Mouse (Mus musculus) CD8-positive naive resting alpha-beta T cell, adult 2 months (primary cell): Measurements from ENCODE around the gene 4933430I17Rik.
"Not testable (repeated sequence)": the region's sequence is repeated elsewhere in the genome, so short reads cannot be mapped to it uniquely, and the experiment has no call there.

Experiments used
- DNase-seq, 2 experiments: peaks; one replicate each; pipeline ENCODE4 v3.0.0; 2022; ENCODE audit warnings: low read depth in 2 of 2, low spot score in 2 of 2

Gene 4933430I17Rik

DNA sequence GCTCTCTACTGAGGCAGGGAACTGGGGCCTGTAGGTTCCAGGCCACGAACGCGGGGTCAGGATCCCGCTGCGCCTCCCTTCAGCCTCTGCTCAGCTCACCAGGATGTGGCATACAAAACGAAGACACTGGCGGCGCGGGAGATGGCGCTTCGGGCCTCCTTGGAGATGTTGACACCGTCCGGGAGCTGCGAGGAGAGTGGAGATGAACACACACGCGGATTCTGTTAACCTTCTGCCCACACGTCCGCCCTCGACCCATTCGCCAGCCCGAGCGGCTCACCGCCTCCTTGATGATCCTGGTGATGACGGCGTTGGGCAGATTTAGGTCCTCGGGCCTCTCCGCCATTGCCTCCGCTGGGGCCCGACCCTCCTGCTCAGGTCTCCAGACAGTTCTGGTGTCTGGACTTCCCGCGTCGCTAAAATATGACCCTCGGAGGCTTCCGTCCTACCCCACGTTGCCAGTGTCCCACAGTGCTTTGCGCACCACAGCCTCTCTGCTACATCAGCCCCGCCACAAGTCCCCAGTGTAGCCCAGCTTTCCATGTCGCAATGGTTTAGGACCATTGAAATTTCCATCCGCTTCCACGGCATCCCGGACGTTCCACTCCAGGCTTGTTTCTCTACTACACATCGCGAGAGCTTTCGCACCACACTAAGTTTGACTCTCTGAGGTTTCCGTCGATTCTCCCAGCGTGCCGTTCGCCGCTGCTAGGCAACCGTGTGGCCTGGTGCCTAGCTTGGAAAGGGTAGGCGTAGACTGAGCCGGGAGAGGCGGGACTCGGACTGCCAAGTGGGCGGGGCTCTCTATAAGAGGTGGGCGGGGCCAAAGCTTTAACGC lies at the start of gene 4933430I17Rik, which contains the start of gene Pole3:
Gene 4933430I17Rik (plus strand): TSS at position 719 of the 838 bp plus-strand sequence.
Gene Pole3 (minus strand): TSS at position 418 of the 838 bp plus-strand sequence.
- peak; percentile 93 to 94 for DNase-seq

DNA sequence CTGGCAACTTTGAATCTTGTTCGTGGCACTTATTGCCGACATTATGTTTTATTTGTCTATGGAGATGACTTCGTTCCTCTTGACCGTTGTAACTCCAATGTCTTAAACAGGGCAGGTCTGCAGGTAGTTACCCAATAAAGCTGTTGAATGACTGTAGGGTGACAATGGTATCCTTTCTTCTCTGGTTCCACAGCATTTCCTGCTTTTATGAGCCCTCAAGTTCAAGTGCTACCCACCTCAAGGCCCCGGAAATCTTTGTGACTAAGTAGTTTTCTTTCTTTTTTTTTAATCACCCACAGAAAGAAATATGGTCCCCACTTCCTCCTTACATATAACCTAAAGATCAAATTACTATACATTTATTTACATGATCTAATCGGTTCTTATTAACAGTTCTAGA lies 49.4 kb upstream of the 4933430I17Rik start:
- DNase-seq: peak; percentile 23 to 35

DNA sequence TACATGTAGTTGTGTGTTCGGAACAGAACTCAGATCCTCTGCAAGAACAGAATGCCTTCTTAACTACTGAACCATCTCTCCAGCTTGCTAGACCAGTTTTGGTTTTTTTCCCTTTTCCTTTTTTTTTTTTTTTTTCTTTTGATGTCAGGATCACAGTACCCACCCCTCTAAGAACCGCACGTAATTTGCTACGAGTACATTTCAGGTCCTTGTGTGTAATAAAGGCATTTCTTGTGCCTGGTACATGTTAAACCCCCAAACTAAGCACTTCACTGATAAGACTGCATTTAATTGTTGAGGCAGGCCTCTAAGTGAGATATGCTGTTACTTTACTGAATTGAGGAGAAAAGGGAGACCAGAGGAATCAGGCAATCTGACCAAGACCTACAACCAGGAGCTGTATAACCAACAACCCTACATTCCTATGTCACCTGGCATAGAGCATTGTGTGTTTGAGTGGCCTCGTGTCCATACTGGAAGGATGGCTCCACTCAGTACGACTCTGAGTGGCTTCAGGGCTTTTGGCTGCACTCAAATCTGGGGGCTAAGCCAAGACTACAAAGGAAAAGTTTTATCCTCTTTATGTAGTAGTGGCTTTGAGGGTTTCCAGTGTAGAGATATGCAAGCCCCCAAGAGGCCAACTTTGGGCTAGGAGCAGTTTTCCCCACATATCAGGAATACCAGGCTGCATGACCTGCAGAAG lies 47.5 kb upstream of the 4933430I17Rik start:
- no peak for DNase-seq

DNA sequence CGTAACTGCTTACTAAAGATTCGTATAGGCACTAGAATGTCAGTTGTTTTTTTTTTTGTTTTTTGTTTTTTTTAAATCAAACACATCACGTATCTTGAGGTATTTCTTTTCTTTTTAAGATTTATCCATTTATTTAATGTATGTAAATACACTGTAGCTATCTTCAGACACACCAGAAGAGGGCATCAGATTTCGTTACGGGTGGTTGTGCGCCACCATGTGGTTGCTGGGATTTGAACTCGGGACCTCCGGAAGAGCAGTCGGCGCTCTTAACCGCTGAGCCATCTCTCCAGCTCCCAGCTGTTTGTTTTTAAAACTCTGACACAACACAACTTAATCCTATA lies 45.6 kb upstream of the 4933430I17Rik start:
- not testable (repeated sequence) for DNase-seq

DNA sequence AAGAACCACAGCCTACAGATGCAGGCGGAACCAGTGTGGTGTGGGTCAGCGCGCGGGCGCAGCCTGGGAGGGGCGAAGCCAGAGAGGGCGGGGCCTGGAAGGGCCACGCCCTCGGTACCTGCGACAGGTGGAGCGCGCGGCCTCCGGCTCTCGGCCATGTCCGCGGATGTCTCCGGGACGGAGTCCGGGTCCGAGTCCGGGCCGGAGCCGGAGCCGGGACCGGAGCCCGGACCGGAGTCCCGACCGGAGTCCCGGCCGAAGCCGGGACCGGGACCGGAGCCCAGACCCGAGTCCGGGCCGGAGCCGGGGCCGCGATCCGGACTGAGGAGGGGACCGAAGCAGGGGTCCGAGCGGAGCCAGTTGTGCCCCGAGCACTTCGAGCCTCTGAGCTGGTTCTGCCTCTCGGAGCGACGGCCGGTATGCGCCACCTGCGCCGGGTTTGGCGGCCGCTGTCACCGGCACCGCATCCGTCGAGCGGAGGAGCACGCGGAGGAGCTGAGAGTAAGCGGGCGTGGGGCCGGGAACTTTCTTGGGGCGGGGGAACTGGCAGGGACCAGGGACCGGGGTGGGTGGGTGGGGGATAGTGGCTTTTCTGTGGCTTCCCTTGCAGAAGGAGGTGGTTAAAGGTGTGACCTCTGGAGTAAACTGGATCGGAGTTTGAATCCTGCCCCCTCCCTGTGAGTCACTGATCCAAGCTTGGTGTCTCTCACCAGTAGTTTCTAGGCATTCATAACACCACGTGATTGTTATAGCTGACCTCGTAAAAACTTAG lies 45.0 kb upstream of the 4933430I17Rik start, which contains the start of gene Bspry:
Gene Bspry (plus strand): TSS at position 117 of the 772 bp plus-strand sequence.
- DNase-seq: peak in 1 of 2 experiments; percentile 29

DNA sequence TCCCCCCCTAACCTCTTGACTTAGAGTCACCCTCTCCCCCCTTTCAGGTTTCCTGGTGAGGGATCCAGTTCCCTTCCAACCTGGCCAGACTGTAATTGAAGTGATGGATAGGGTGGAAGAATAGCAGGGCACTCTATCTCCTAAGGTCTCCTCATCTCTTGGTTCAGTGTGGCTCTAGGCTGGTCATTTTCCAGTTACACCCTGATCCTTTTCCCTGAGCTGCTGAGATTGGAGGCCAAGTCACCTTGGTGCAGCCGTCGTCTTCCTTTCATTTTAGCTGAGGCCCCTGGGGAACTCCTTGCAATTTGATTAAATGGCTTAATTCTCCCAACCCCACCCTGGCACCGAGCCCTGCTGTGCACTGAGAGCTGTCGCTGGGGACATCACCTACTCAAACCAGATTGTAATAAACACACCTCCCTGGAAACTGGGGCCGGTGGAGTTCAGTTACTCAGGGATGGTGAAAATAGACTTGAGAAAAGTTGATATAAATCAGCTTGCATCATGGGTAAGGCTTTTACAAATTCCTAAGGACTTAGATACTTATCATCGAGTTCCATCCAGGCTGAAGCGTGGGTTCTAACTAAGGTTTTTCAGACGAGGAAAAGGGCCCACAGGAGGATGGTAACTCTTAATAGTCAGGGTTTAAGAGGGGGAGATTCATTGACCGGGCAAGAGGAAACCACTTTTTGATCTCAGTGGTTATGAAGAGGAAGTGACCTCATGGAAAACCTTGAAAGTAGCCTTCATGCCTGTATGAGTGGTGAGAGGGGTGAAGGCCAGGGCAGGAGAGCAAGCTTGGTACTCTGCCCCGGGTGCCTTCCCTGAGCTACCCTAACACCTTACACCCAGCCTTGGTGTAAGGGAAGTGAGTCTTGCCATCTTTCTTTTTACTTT lies 44.2 kb upstream of the 4933430I17Rik start:
- no peak for DNase-seq

DNA sequence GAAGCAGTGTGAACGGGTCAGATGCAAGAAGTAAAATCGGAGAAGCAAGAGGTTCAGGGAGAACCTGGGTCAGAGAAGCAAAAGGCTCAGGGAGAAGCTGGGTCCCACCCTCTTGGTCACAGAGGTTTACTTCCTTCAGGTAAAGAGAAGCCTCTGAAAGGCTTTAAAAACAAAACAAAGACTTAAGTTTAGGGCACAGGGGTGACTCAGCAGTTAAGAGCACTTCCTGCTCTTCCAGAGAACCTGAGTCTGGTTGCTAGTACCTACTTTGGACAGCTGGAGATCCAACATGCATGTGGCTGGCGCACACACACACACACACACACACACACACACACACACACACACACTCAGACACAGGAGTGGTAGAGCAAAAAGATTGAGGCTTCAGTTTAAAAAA lies 40.2 kb upstream of the 4933430I17Rik start:
- DNase-seq: no peak

DNA sequence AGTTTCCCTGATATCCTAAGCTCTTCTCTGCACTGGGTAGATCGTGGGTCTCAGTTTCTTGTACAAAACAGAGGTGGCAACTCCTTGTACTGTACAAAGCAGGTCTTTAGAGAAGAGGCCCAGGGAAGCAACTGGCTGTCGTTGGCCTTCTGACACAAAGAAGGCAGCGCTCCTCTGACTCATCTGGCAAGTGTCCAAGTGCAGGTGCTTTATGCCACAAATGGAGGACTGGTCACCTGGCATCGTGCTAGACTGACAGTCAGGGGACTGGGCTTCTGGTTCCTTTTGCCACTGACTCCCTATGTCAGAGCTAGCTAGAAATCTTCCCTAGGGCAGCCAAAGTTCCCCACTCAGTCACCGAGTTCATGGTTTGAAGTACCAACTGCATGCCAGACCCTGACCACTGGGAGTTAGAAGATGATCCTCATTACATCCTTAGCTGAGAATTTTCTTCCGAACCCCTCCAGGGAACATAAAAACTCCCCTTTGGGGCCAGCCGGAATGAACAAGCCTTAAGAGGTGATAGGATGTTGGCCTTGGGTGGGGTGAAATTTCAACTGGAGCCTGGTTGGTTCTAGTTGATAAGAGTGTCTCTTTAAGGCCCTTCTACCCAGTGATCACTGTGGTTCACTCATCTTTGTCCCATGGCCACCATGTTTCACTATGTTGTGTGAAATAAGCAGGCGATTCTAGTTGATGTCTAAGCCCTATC lies 39.6 kb upstream of the 4933430I17Rik start:
- DNase-seq: no peak

DNA sequence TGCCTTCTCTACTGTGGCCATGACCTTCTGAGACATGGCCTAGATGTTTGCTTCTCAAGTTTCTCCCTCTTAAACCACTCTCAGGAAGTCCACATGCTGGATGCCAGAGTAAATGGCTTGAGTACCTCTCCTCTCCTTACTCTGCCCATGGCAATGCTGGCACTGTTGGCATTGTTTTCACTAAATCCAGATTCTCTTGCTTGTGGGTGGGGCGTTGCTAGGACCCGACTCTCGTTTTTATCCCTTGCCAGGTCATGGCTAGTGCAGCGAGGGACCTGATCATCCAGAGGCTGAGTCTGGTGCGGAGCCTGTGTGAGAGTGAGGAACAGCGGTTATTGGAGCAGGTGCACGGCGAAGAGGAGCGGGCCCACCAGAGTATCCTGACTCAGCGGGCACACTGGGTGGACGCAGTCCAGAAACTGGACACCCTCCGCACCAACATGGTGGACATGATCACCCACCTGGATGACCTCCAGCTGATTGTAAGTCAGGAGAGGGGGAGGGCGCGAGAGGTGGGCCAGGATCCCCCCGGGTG lies 38.9 kb upstream of the 4933430I17Rik start:
- no peak for DNase-seq

DNA sequence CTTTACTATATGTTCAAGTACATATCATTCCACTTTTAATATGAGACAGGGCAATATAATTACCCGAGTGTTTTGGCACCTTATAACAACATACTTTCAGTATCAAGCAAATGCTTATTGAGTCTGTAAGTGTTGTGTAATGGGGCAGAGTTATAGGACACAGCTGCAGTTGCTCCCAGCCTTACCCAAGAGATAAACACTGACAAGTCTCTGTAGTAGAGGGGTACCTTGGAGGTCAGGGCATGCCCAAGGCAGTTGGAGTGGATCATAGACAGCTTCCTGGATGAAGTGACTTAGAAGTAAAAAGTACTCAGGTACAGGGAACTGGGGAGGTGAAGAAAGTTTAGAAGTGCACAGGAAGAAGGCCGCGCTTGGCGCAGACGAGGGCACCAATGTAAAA lies 38.0 kb upstream of the 4933430I17Rik start:
- no peak for DNase-seq

DNA sequence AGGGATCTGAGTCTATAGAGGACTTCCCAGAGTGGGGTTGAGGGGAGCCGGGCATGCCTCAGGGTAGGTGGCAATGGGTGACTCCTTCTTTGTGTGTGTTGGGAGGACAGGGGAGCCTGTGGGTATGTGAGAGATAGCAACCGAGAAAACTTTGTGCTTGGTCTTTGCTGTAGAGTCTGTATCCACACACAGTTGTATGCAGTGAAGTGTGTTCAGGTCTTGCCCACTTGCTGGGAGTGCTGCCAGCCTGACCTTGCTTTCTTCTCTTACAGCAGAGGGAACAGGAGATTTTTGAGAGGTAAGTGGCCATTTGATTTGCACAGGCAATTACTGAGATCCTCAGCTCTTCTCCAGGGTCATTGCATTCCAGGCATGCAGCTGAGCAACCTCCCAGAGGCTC lies 37.3 kb upstream of the 4933430I17Rik start:
- DNase-seq: no peak

DNA sequence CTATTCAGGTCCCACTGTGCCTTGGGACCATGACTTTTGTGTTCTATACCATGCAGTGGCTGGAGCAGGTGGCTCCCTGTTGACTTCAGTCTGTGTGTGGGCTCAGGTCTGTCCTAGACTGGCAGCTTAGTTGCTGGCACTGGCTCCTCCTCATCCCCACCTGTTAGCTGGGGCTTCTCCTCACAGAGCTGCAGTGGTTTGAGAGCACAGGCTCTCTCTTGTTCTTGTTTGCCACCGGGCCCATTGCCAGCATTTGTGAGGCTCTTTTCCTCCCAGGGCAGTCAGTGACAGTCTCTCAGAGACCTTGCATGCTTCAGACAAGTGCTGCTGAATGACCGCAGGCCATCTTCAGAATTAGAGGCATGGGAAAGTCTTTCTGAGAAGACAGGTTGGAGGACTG lies 32.5 kb upstream of the 4933430I17Rik start:
- no peak for DNase-seq

DNA sequence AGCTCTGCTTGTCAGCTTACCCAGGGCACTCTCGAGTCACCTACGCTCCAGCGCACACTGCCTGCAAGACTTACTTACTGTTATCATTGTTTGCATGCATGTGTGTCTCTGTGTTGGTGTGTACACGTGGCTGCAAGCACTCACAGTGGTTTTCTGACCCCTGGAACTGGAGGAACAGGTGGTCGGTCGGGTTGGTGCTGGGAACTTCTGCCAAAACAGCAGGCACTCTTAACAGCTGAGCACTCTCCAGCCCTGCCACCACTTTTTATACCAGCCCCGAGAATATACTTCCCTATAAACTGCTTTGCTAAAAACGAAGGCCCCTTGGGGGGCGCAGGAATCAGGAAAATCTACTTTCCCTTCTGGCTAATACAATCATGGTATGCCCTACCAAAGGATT lies 30.9 kb upstream of the 4933430I17Rik start:
- DNase-seq: no peak

DNA sequence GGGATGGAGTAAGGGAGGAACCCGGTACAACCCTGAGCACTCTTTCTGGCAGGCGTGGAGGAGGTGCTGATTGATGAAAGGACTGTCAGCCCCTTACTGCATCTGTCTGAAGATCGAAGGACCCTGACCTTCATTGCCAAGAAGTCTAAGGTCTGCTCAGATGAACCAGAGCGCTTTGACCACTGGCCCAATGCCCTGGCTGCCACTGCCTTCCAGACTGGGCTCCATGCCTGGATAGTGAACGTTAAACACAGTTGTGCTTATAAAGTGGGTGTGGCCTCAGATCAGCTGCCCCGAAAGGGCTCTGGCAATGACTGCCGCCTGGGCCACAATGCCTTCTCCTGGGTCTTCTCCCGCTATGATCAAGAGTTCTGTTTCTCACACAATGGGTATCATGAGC lies 29.2 kb upstream of the 4933430I17Rik start:
- no peak for DNase-seq

DNA sequence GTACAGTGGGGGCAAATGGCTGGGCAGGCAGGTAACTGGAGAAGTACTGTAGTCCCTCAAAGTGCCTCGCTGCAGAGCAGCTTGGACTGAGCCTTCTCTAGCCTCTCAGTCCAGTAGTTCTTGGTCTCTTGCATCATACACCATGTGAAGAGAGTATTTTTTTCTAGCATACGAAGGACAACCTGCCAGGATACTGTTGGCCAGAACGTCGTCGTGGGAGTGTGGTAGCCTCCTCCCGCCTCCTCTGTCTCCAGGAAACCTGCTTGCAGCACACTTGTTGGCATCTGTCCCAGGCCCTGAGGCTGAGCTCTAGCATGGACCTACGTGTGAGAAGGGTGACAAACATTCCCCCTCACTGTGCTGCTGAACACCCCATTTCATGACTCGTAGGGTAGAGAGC lies 28.4 kb upstream of the 4933430I17Rik start:
- DNase-seq: no peak

DNA sequence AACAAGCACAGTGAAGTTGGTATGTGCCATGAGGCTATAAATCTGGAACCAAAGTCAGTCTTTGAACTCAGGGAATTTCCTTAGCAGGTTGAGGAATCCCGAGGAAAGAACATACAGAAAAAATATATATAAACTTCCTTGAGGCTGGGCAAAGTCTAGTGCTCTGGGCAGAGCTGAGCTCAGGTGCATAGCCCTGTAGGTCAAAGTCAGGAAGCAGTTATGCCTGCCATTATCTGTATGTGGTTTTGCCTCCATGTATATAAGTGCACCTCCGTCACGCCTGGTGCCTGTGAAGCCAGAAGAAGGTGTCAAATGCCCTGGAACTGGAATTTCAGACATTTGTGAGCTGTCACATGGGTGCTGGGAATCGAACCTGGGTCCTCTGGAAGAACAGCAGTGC lies 24.4 kb upstream of the 4933430I17Rik start:
- no peak for DNase-seq

DNA sequence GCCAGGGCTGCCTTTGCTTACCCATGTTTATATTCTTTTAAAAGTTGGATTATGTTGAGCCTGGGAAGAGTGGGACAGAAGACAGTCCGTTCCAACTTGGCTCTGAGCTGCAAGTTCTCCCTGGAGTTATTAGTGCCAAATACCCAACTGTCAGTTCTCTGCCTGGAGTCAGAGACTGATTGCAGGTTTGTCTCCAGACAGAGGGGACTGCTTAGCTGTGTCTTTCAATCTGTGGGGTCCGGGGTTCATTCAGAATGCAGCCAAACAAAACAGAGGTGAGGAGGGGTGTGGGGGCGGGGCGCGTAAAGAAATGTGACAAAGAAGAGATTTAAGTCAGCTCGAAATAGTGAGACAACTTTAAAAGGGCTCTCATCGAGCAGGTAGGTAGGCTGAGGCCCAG lies 23.6 kb upstream of the 4933430I17Rik start:
- DNase-seq: no peak

DNA sequence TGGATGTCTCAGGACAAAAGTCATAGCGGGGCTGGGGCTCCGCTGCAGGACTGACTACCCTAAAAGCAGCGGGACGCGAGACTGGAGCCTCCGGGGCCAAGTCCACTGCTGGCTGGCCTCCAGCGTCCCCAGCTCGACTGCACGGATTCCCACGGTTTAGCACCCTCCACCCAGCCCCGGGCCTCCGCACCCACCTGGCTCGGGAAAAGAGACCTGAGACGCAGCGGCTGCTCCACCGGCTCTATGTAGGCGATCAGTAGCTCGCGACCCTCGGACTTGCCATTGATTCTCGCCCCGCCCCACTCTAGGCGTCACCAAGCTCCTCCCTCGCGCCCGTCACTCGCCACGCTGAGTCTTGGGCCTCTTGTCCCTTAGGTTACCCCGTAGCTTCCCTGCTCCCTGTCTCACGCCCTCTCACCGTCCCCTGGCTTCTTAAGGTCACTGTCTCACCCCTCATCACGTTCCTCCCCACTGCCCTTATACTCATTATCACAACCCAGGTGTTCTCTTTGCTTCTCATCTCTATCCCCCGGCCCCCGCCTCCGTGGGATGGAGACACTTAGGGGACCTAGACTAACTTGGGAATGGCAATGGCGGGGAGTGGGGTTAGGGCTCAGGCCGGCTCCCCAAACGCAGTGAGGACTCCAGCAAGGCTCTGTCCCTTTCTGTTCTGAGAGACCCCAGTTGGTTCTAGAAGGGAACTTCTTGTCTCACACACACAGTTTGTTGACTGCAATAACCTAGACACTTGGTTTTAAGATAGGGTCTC lies 23.0 kb upstream of the 4933430I17Rik start:
- DNase-seq: peak; percentile 21 to 49

DNA sequence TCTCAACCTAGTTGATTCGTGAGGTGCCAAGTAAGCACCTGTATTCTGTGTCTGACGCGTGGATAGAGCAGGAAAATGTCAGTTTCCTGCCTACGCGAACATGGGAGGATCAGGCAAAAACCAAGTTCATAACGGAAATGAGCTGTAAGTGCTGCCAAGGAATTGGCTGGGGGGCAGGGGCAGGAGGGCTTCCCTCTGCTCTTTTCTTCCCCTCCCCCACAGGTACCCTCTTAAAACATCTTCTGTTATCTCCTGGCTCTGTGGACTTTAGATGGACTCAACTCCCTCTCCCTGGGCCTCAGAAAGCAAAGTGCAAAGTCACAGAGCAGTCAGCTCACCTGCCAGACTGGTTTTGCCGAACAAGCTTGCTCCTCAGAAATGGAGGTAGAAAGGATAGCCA lies 22.2 kb upstream of the 4933430I17Rik start:
- no peak for DNase-seq
